Mouse (Mus musculus) hindlimb bud, embryonic 11.5 days (tissue): Measurements from ENCODE around the gene Syce1.

Experiments used
- DNase-seq: peaks from one replicate; pipeline ENCODE4 v3.0.0-alpha.2; 2012; ENCODE audit warnings: low read depth, low spot score; ENCODE audit errors: extremely low spot score

Gene Syce1

GRCm38 (mm10) chr7:140787406-140788052, at the start of gene Syce1:
TSS of gene Syce1 (minus strand) at chr7:140787852.
- no peak for DNase-seq

GRCm38 (mm10) chr7:140836243-140837115, 48.8 kb upstream of the Syce1 start:
- DNase-seq, result no peak

GRCm38 (mm10) chr7:140835758-140836087, 48.1 kb upstream of the Syce1 start:
- no peak for DNase-seq

GRCm38 (mm10) chr7:140834968-140835757, 47.5 kb upstream of the Syce1 start, which contains the start of gene Urah:
TSS of gene Urah (plus strand) at chr7:140835018.
- no peak for DNase-seq

GRCm38 (mm10) chr7:140833341-140833740, 45.7 kb upstream of the Syce1 start:
- DNase-seq, result no peak

- DNase-seq, result no peak
These were observed 43.8 kb upstream of the Syce1 start for GRCm38 (mm10) chr7:140831447-140831846.

GRCm38 (mm10) chr7:140828171-140828881, 40.7 kb upstream of the Syce1 start:
- no peak for DNase-seq

GRCm38 (mm10) chr7:140822731-140823130, 35.1 kb upstream of the Syce1 start:
- DNase-seq, result no peak

GRCm38 (mm10) chr7:140821653-140822329, 34.1 kb upstream of the Syce1 start, which contains the start of gene Zfp941:
TSS of gene Zfp941 (minus strand) at chr7:140822178.
- peak; percentile 39 for DNase-seq

- DNase-seq, result no peak
These were observed 33.6 kb upstream of the Syce1 start for GRCm38 (mm10) chr7:140821305-140821652.

- DNase-seq, result no peak
These were observed 32.5 kb upstream of the Syce1 start for GRCm38 (mm10) chr7:140820173-140820572.

- DNase-seq, result no peak
These were observed 25.2 kb upstream of the Syce1 start for GRCm38 (mm10) chr7:140812850-140813249.

- DNase-seq, result no peak
These were observed 24.1 kb upstream of the Syce1 start for GRCm38 (mm10) chr7:140811714-140812113.

GRCm38 (mm10) chr7:140810496-140810895, 22.8 kb upstream of the Syce1 start:
- DNase-seq, result no peak

GRCm38 (mm10) chr7:140805704-140806103, 18.1 kb upstream of the Syce1 start:
- no peak for DNase-seq

- DNase-seq, result no peak
These were observed 15.0 kb upstream of the Syce1 start for GRCm38 (mm10) chr7:140802629-140803028.

GRCm38 (mm10) chr7:140798212-140798611, 10.6 kb upstream of the Syce1 start:
- no peak for DNase-seq

GRCm38 (mm10) chr7:140797619-140798018, 10.0 kb upstream of the Syce1 start:
- no peak for DNase-seq

- no peak for DNase-seq
These were observed 5.9 kb upstream of the Syce1 start for GRCm38 (mm10) chr7:140793541-140793940.

GRCm38 (mm10) chr7:140788053-140788435, 392 bp upstream of the Syce1 start:
- DNase-seq, result no peak
